Mouse (Mus musculus) induced T-regulatory cell, adult 2 months (primary cell): Measurements from ENCODE around the gene Tmem41a.

Experiments used
- DNase-seq: peaks from one replicate; pipeline ENCODE4 v3.0.0-alpha.2; 2012; ENCODE audit warnings: low read depth

The Tmem41a gene

DNA sequence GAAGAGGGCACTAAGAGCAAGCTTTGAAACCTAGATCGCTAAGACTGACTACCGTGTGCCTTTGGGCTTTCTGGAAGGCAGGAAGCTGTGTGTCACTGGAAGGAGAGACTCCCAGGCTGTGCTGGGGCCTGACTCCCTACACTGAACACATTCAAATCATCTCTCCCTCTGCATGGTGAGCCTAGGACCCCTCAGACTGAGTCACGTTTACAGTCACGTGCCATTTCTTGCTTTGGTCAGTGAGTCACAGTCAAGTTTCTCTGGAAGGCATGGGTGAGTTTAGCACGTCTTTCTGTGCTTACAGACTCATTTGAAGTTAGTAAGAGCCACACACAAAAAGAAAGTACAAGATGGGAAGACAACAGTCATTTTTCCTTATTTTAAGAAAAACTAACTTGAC, 46.1 kb downstream of the Tmem41a start:
- no peak for DNase-seq

DNA sequence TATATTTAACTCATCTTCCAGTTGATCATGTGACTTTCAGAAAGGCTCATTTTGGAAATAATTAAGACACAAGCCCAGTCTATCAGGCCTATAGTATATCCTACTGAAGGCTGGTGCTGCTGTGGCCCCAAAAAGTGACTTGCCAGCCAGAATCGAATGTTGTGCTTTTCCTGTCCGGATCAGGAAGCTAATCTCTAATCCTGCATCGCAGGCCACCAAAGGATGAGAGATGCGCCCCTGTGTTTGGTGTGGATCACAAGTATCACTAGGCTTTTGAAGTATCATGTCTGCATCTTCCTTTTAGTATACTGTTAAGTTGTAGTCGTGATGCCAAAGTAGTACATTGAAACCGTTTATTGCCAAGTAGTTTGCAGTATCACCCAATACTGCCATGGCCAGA, 53.5 kb downstream of the Tmem41a start:
- DNase-seq = no peak

DNA sequence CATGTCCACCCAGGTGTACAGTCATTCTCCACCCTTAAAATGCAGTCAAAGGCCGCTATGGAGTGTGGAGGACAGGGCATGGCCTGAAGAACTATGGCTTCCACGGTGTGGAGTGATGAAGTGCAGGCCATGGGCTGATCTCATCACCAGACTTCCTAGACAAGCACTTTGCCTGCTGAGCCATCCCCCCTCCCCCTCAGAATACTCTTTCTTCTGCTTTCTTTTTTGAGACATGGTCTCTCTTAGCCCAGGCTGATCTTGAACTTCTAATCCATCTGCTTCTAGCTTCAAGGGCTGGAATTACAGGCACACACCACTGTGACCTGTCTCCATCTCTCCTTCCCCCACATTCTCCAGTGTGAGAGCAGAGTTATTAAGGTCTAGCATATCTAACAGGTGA, 59.8 kb downstream of the Tmem41a start:
- no peak for DNase-seq
